Mouse (Mus musculus) hindbrain, embryonic 12.5 days (tissue): ENCODE measurements around the gene Tgm6. TPM values are rescaled to one million over a fixed set of nuclear protein-coding genes. Genes with fewer than 3 reads are reported as not detected.

Experiments used
- ATAC-seq: fragments of 200-750 bp; cut with Nextera tagmentation; 2 replicates; pipeline ENCODE4 v1.8.0; 2017; ENCODE audit warnings: moderate TSS enrichment; ENCODE audit not compliant: low FRiP score
- H3K27ac ChIP-seq: fragments of 300-500 bp; sonication (generic); 2 replicates; pipeline ENCODE4 v1.5.1; 2016; ENCODE audit warnings: mild to moderate bottlenecking
- H3K27me3 ChIP-seq: fragments of 300-500 bp; sonication (generic); 2 replicates; pipeline ENCODE4 v1.6.1; 2016; ENCODE audit warnings: mild to moderate bottlenecking
- H3K36me3 ChIP-seq: fragments of 300-500 bp; sonication (generic); 2 replicates; pipeline ENCODE4 v1.6.1; 2016; ENCODE audit warnings: mild to moderate bottlenecking
- H3K4me1 ChIP-seq: fragments of 300-500 bp; sonication (generic); 2 replicates; pipeline ENCODE4 v1.6.1; 2016
- H3K4me2 ChIP-seq: fragments of 300-500 bp; sonication (generic); replicated peaks from 2 replicates; pipeline ENCODE4 v1.6.1; 2016; ENCODE audit warnings: mild to moderate bottlenecking
- H3K4me3 ChIP-seq: fragments of 300-500 bp; sonication (generic); 2 replicates; pipeline ENCODE4 v1.5.1; 2016; ENCODE audit warnings: mild to moderate bottlenecking
- H3K9ac ChIP-seq: fragments of 300-500 bp; sonication (generic); 2 replicates; pipeline ENCODE4 v1.6.1; 2016; ENCODE audit warnings: mild to moderate bottlenecking, moderate library complexity
- H3K9me3 ChIP-seq: fragments of 300-500 bp; sonication (generic); replicated peaks from 2 replicates; pipeline ENCODE4 v1.6.1; 2016; ENCODE audit warnings: mild to moderate bottlenecking
- WGBS: fragments of 180-500 bp; shearing (Covaris S2); methylation state at CpG from one replicate; pipeline ENCODE4 v1.1.7; 2016; 5-methylcytosine and 5-hydroxymethylcytosine counted together
- polyA plus RNA-seq: library from polyadenylated mRNA; unstranded; fragments of >200 nt; fragmentation: Nextera tagmentation; extraction: Ambion mirVana; gene quantifications from 2 replicates; pipeline ENCODE4 v1.2.1, GENCODE M21; 2016

The Tgm6 gene
- polyA plus RNA-seq, 1 experiment from 2014 or later = not detected

- Histone ChIP-seq H3K27ac (no peak overlapping the region), H3K9ac (no peak overlapping the region), H3K9me3 (no peaks in the 10 kb centered on the region), H3K27me3 (no peaks in the 10 kb centered on the region), H3K4me2 (no peak overlapping the region), H3K36me3 (no peaks in the 10 kb centered on the region), H3K4me3 (no peak overlapping the region), H3K4me1 (no peaks in the 10 kb centered on the region; the same call in 1 of the 2 replicates)
- WGBS = 80% methylated on average over 3 of the region's 3 CpGs
- no peak for ATAC-seq
Measured at GRCm38 (mm10) chr2:130155171-130155570, 43.0 kb downstream of the Tgm6 start.

- no peak overlapping the region for H3K27ac ChIP-seq
- H3K4me3 ChIP-seq = no peak overlapping the region
- H3K9me3 ChIP-seq = no peaks in the 10 kb centered on the region
- no peaks in the 10 kb centered on the region; the same call in 1 of the 2 replicates for H3K4me1 ChIP-seq
- H3K9ac ChIP-seq = no peak overlapping the region
- H3K4me2 ChIP-seq = no peak overlapping the region
- no peak for ATAC-seq
- H3K36me3 ChIP-seq = no peaks in the 10 kb centered on the region
- H3K27me3 ChIP-seq = no peaks in the 10 kb centered on the region
Measured at GRCm38 (mm10) chr2:130155851-130156250, 43.6 kb downstream of the Tgm6 start.

GRCm38 (mm10) chr2:130157231-130158087, 45.2 kb downstream of the Tgm6 start:
- H3K9me3 ChIP-seq = no peaks in the 10 kb centered on the region
- 51% methylated on average over 14 of the region's 14 CpGs for WGBS
- 0 out of 2 replicates have a peak, but pooled peaks cover under 1% of the 10 kb centered on the region for H3K36me3 ChIP-seq
- no peak overlapping the region for H3K9ac ChIP-seq
- ATAC-seq = no peak
- H3K27ac ChIP-seq = no peak overlapping the region
- no peaks in the 10 kb centered on the region; the same call in 1 of the 2 replicates for H3K4me1 ChIP-seq
- H3K27me3 ChIP-seq = no peaks in the 10 kb centered on the region
- H3K4me2 ChIP-seq = no peak overlapping the region
- no peak overlapping the region for H3K4me3 ChIP-seq

- Histone ChIP-seq H3K4me3 (no peak overlapping the region), H3K9me3 (no peaks in the 10 kb centered on the region), H3K9ac (no peak overlapping the region), H3K27ac (no peak overlapping the region), H3K36me3 (0 out of 2 replicates have a peak, but pooled peaks cover 4% of the 10 kb centered on the region), H3K27me3 (no peaks in the 10 kb centered on the region), H3K4me2 (no peak overlapping the region), H3K4me1 (no peaks in the 10 kb centered on the region; the same call in 1 of the 2 replicates)
- 61% methylated on average over 4 of the region's 4 CpGs for WGBS
- ATAC-seq = no peak
Measured at GRCm38 (mm10) chr2:130158088-130158437, 45.8 kb downstream of the Tgm6 start.

GRCm38 (mm10) chr2:130162701-130163100, 50.5 kb downstream of the Tgm6 start:
- no peak overlapping the region for H3K4me2 ChIP-seq
- ATAC-seq = no peak
- H3K4me3 ChIP-seq = no peak overlapping the region
- no peaks in the 10 kb centered on the region for H3K9me3 ChIP-seq
- WGBS = 88% methylated on average over 5 of the region's 5 CpGs
- H3K9ac ChIP-seq = no peak overlapping the region
- H3K4me1 ChIP-seq = no peaks in the 10 kb centered on the region; the same call in 1 of the 2 replicates
- peaks cover 4% of the 10 kb centered on the region; the same call in 1 of the 2 replicates for H3K36me3 ChIP-seq
- H3K27me3 ChIP-seq = no peaks in the 10 kb centered on the region
- no peak overlapping the region for H3K27ac ChIP-seq

- Histone ChIP-seq H3K27ac (no peak overlapping the region), H3K4me1 (no peaks in the 10 kb centered on the region), H3K36me3 (peaks cover 30% of the 10 kb centered on the region), H3K9ac (no peak overlapping the region), H3K27me3 (no peaks in the 10 kb centered on the region), H3K4me2 (no peak overlapping the region), H3K9me3 (no peaks in the 10 kb centered on the region), H3K4me3 (no peak overlapping the region)
- peak; percentile 71 for ATAC-seq
- WGBS = 64% methylated on average over 9 of the region's 9 CpGs
Measured at GRCm38 (mm10) chr2:130166311-130167214, 54.3 kb downstream of the Tgm6 start.

- no peak for ATAC-seq
- Histone ChIP-seq H3K9me3 (no peaks in the 10 kb centered on the region), H3K27me3 (no peaks in the 10 kb centered on the region), H3K4me1 (no peaks in the 10 kb centered on the region), H3K36me3 (peaks cover 39% of the 10 kb centered on the region), H3K9ac (no peak overlapping the region), H3K4me2 (no peak overlapping the region), H3K27ac (no peak overlapping the region), H3K4me3 (no peak overlapping the region)
- WGBS = 59% methylated on average over 3 of the region's 3 CpGs
Measured at GRCm38 (mm10) chr2:130167861-130168260, 55.6 kb downstream of the Tgm6 start.

- H3K4me3 ChIP-seq = no peak overlapping the region
- ATAC-seq = no peak
- H3K27me3 ChIP-seq = no peaks in the 10 kb centered on the region
- peaks cover 70% of the 10 kb centered on the region for H3K36me3 ChIP-seq
- no peak overlapping the region for H3K4me2 ChIP-seq
- no peak overlapping the region for H3K27ac ChIP-seq
- no peak overlapping the region for H3K9ac ChIP-seq
- no peaks in the 10 kb centered on the region for H3K9me3 ChIP-seq
- 83% methylated on average over 2 of the region's 2 CpGs for WGBS
- H3K4me1 ChIP-seq = peaks cover 3% of the 10 kb centered on the region
Measured at GRCm38 (mm10) chr2:130171674-130172073, 59.5 kb downstream of the Tgm6 start.

GRCm38 (mm10) chr2:130176820-130177219, 64.6 kb downstream of the Tgm6 start:
- Histone ChIP-seq H3K27me3 (no peaks in the 10 kb centered on the region), H3K9me3 (no peaks in the 10 kb centered on the region), H3K9ac (peak overlapping the region; percentile 57; the same call in 1 of the 2 replicates), H3K4me2 (peak overlapping the region; percentile 84), H3K27ac (no peak overlapping the region), H3K4me3 (no peak overlapping the region), H3K36me3 (peaks cover 45% of the 10 kb centered on the region), H3K4me1 (peaks cover 17% of the 10 kb centered on the region)
- WGBS = 82% methylated on average over 8 of the region's 8 CpGs
- no peak for ATAC-seq

- no peak for ATAC-seq
- 2% methylated on average over 11 of the region's 11 CpGs for WGBS
Measured at GRCm38 (mm10) chr2:130178381-130178705, 66.1 kb downstream of the Tgm6 start.

GRCm38 (mm10) chr2:130178706-130179506, 66.7 kb downstream of the Tgm6 start, which contains the start of gene Snrpb:
Snrpb (minus strand) TSS chr2:130179403.
- WGBS = under 1% methylated on average over 80 of the region's 81 CpGs
- Histone ChIP-seq H3K9ac (peak within 1 kb of the TSS; percentile 99), H3K36me3 (peaks cover 25% of the 10 kb centered on the region), H3K27me3 (no peaks in the 10 kb centered on the region), H3K4me1 (peaks cover 17% of the 10 kb centered on the region), H3K4me3 (peak within 1 kb of the TSS; percentile 97), H3K9me3 (no peaks in the 10 kb centered on the region), H3K27ac (peak within 1 kb of the TSS; percentile 97), H3K4me2 (peak within 1 kb of the TSS; percentile 84)
- ATAC-seq = peak; percentile 93

More at GRCm38 (mm10) chr2:130178381-130178705, 66.1 kb downstream of the Tgm6 start:
- Histone ChIP-seq H3K9me3 (no peaks in the 10 kb centered on the region), H3K4me1 (peaks cover 17% of the 10 kb centered on the region), H3K4me2 (peak overlapping the region; percentile 84), H3K27ac (peak overlapping the region; percentile 97), H3K27me3 (no peaks in the 10 kb centered on the region), H3K9ac (peak overlapping the region; percentile 99), H3K4me3 (peak overlapping the region; percentile 97), H3K36me3 (peaks cover 30% of the 10 kb centered on the region)
